Mouse (Mus musculus): ENCODE results near the gene Prkcd.

Gene Prkcd

DNA sequence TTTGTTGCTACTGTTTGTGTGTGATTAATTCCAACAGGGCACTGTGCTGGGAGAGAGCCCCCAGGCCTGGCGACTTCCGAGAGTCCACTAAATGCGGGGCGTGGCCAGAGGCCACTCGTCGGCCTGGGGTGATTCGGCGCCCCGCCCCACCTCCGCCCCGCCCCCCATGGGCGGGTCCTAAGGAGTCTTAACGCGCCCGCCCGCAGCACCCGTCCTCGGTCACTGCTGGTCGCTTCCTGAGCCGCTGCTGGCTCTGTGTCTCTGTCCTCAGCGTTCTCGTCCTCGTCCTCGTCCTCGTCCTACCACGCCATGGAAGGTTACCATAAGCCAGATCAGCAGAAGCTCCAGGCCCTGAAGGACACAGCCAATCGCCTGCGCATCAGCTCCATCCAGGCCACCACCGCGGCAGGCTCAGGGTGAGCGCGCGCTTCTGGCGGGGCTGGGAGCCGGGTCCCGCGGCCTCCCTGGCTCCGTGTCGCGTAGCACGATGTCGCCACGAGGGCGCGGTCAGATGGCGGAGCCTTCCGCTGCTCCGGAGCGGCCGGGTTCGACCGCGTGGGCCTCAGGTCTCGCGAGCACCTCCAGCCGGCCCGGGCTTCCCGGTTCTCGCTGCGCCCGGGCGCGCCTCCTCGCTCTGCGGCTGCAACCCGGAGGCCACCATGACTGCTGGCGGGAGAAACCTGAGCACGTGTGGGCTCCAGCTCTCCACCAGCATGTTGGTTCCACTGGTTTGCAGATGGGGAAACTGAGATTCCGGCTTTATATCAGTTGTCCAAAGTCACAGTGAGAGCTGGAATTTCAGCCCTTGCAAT, 76.8 kb downstream of the Prkcd start:
- in situ Hi-C loops (cut with MboI, MseI), result no loop called here

DNA sequence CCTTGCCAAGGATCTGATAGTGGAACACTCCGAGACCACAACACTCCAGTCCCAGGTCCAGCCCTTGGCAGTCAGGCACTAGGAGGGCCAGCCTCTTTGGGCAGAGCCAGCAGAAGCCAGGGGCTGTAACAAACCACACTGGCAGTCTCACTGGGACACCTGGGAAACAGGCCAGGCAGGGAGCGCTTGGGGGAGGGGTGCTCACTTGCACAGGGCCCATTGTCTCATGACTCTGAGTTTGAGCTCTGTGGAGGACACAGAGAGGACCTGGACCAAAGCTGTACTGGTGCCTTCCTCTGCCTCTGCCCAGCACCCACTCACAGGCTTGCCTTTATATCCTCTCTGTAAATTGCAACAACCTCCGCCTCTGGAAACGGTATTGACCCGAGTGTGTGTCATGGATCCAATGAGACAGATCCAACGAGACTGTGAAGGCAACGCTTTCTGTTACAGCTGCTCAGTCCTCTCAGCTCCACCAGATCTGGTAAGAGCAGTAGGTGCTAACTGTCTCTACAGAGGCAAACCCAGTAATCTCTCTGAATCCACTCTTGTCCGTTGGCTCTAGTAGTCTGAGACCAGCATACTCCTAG, 77.8 kb downstream of the Prkcd start, which contains the start of gene Tkt:
TSS of gene Tkt (plus strand) at position 229 of the 590 bp plus-strand sequence.
- in situ Hi-C loops (cut with MboI, MseI), result no loop called here

All from T-helper 17 cell (primary cell).